Mouse (Mus musculus) right cerebral cortex, postnatal 4 days (tissue): ENCODE data around the gene Slc22a1.

ENCODE experiments used
- DNase-seq: peaks from one replicate; pipeline ENCODE4 v3.0.0-alpha.2; 2022

The Slc22a1 gene

DNA sequence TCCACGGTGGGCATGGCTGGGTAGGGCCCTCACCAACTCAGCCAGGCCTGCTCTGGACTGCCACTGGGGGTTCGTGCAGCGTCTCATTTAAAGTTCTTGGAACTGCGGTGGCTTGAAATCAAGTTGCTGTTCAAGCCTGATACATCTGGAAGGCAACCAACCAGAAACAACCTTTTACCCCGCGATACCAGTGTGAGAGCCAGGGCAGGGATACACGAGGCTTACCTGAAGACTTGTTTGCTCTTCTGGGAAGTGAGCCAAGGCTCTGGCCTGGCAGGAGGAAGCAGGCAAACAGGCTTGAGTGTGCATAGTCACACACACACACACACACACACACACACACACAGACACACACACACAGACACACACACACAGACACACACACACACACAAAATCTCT, at the start of gene Slc22a1:
TSS of gene Slc22a1 (minus strand) at position 184 of the 400 bp plus-strand sequence.
- DNase-seq, result no peak

DNA sequence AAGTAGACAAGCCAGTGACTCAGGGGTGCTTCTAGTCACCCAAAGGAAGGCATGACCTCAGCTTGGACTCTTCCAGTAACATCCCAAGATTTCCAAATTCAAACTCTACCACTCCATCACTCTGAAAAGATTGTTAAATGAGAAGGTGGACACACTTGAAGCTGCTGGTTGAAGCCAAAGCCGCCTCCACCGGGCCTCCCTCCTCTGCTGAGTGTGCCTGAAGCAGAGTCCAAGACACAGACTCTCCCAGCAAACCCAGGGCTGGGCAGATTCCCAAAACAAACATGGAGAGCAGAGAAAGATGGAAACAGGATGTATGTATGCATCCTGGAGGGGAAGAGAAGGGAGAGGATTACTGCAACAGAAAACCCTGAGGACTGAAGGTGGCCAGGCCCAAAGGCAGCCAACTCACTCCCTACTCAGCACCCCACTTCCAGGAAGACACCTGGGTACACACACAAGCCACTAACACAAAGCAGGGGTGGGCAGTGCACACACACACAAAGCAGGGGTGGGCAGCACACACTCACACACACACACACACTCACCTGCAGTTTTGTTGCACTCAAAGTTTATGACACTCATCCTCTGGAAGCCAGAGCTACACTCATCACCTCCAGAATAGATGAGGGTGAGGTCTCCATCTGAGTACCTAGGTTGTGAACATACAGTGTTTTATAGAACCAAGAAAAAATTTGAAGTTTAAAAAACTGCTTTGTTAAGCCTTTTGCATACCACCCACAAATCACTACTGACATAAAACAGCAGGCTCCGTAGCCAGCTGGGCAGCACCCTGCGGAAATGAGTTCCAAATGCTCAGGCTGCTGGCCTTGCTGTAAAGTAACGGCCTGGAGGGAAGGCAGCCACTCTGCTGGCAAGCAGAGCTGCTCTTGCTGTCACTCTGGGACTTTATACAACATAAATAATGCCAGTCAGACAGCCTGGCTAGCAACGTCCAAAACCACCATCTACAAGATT, 49.4 kb upstream of the Slc22a1 start:
- DNase-seq, result peak; percentile 19

DNA sequence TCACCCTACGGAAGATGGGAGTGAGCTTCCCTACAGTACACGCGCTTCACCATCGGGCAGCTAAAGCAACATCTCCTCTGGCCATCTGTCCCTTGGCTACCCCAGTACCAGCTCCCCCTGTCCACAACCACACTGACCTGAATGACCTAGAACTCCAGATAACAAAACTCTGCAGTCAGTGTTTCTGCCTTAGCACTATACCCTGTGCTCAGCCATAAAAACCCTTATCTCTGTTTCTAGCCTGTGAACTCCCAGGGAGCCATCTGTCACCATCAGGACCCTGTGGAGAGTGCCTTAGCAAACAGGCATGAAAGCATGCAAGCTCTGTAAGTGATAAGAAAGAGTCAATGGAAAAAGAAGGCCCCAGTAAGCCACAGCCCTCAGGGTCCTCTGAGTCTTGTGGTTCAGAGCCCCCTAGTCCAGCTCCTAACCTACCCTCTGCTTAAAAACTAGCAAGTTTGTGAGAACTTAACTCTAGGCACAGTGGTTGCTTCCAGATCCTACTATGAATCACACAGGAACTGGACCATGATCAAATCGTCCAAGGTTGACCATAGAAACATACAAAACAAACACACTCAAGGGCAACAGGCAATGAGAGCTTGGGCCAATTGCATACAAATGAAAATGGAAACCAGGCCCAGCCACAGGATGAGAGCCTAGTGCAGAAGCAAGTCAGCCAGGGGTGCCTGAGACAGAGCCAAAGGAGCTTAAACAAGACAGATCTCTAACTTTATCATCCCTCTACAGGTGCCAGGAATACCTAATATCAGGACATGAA, 48.5 kb upstream of the Slc22a1 start:
- DNase-seq, result no peak

DNA sequence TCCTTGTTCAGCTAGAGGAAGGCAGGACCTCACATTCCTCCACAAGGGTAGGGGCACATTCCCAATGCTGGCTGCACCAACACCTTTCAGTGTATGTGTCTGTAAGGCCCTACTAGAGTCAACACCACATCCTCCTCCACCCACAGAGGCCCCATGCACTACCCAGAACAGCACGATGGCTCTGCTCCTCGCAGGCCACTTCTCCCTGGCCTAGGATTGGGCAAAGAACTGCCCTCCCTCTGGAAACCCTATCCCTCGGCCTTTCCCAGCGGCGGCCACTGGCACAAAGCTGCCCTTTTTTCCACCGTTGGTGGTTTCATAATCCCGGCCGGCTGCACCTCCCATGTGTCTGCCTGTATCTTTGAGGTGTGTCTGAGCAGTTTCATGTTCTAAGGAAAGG, 47.0 kb upstream of the Slc22a1 start:
- DNase-seq, result no peak

DNA sequence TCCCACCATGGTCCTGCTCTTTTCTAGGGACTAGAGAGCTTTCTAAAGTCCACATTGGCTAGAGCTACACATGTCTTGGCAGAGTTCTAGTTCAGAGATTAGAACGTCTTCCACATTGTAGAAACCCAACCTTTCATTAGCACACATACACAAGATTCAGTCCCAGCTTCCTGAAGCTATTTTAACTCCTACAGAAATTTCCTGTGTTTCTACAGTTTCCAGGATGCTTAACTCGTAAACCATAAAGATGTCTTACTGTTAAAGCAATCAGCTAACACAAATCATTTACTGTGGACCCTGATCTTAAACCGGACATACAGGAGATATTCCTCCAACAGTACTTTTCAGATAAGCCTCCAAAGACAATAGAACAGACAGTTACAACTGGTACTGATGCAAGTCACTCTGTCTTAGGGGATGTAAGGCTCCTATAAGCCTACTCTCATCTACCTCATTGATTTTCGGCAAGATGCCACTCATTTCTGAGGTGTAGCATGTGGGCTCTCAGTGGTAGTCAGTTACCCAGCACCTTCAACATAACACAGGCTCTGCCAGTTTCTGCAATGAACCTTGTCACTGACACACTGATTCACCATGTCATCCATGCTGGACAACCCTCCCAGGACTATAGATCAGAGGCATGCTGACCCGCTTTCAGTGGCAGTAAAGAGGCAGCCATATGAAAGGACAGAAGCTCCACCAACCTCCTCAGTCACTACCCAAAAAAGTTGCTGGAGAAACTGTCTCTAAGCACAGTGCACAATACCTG, 45.7 kb upstream of the Slc22a1 start:
- DNase-seq, result no peak

DNA sequence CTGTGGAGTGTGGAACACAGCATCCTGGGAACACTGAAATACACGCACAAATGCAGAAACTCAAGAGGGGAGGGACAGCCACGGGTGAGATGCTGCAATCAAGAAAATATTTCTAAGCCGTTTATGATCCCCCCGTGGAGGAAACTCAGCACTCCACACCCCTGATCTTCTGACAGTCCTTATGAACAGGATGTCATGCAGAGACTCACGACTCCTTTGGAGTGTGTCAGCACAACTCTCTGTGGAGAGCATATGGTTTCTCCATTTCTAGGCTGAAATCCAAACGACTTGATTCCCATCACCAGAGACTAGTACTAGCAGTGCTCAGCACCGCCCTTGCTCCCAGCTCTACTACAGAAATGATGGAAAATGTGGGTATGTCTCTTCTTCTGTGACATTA, 42.6 kb upstream of the Slc22a1 start:
- DNase-seq, result no peak

DNA sequence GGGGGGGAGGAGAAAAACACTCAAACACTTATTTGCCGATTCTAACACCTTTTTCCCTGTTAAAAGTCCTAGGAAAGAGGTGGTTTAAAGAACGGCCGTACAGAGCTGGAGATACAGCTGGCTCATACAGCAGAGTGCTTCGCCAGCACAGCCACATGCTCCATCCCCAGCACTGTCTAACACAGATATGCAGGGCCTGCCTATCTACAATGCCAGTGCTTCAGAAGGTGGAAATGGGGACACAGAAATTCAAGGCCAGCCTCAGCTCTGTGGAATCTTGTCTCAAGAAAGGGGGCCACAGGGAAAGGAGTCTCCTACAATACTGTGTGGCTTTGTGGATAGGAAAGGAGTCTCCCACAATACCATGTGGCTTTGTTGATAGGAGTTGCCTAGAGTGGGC, 41.8 kb upstream of the Slc22a1 start:
- DNase-seq, result no peak

DNA sequence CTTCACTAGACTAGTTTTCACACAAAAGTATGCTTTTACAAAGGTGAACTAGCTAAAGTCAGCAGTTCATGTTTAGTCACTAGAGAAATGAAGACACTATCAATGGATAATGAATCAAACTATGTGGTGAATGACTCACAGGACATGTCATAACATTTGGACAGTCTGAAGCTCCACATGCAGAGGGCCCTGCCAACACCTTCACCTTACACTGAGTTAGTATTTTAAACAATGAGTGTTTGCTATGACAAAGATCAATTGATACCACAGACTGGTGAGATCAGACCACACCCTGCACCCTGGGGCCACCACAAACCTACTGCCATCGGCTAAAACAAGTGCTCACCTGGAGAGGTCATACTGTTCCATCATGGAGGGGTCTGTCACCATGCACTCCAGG, 39.4 kb upstream of the Slc22a1 start:
- no peak for DNase-seq

DNA sequence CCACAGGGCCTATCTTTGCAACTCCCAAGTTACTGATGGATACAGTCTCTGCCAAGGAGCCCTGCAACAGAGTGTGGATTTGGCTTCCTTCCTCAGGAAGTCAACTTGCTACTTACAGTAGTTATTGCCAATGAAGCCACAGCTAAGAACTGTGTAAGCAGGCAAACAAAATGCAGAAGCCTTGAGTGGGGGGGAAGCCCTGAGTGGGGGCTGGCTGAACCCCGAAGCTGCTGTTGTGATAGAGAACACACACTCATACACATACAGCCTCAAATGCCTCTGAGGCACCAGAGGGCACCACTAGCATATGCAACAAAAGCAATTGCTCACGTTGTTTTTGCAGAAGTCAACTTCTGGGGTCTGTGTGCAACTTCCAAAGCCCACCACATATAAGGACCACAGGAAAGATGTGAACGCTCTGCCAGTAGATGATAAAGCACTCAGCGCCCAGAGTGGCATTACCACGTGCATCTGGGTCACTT, 38.5 kb upstream of the Slc22a1 start:
- DNase-seq, result no peak

DNA sequence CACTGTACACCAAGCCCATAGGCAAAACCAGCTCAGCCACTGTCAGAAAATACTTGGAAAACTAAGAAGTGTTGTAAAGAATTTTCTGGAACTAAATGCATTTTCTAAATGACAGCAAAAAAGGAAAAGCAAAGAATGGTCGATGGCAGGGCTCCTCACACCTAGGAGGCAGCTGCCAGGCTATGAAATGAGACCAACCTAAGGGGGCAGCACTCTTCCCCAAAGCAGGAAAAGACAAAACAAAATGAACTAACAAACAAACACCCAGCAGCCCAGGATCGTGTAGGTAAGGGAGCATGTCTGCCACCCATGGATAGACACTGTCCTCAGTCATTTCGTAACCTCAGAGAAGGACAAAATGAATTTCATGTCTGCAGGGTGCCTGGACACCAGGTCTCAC, 37.4 kb upstream of the Slc22a1 start:
- DNase-seq, result no peak

DNA sequence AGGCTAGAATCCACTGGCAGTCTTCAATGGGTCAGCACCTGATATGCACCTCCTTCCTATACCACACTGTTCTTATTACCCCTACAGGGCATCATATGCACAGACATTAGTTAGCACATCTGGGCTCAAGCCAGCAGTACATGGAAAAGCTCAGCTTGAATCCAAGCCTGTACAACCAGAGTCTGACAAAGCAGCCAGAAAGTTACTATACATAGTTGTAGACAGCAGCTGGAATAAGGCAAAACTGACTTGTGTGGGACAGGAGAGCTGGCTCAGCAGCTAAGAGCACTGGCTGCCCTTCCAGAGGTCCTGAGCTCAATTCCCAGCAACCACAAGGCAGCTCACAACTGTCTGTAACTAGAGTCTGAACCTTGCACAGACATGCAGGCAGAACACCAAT, 36.6 kb upstream of the Slc22a1 start:
- no peak for DNase-seq

DNA sequence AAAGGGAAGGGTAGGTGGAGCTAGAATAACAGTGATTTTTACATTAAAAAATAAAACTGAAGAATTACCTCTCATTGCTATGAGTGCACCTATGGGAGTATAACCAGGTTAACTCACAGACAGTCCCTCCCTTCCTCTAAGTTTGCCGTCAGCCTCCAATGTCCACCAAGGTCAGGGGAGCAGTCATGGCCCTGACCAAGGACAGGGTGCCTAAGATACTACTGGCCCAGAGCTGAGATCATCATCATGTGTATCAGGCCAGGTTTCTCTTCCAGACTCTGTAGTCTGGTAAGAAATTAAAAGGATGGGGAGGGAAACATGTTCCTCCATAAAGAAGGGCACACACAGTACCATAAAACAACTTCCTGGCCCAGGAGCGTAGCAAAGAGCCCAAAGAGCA, 35.3 kb upstream of the Slc22a1 start:
- DNase-seq, result no peak

DNA sequence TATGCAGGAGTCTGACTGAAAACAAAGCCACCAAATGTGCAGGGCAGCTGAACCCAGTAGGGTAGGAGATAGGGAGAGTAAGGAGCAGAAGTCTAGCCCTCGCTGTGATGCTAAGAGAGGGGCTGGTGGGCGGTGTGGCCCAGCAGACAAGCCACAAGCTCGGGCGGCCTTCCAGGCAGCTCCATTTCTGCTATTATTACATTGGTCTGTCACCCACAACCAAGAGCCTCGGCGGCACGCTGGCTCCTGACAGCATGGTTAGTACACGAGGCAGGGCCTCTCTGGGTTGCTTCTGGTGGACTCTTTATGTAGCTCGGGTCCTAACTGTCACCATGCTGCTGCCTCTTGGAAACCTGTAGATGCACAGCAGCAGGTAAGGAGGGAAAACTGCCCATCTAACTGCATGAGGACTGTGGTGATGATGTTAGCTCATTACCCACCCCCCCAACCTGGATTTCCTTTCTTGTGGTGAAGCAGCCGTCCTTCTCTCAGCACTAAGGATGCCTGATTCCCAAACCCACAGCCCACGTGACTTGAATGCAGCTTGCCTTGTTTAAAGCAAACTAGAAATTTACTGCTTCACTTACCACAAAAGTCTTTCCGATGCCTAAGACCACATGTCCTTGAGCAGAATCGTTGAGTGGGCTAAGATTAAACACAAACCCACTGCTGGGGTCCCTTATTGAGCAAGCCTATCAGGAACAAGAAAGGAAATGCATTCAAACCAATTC, 34.6 kb upstream of the Slc22a1 start:
- DNase-seq, result no peak

DNA sequence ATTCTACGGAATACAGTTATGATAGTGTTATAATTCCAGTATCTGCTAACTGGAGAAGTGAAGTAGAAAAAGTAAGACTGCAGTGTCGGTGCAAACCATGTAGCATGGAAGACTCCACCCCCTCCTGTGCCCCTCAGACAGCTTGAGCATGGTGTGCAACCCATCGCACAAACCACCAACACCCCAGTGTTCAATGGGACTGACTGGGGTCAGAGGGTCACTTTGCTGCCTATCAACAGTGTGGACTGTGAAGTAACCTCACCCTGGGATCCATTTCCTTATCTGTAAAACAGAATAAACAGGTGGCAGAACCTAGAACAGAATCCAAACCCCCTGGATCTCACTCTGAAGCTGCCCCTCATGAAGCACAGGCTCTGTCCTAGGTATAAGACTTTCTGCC, 32.8 kb upstream of the Slc22a1 start:
- no peak for DNase-seq

DNA sequence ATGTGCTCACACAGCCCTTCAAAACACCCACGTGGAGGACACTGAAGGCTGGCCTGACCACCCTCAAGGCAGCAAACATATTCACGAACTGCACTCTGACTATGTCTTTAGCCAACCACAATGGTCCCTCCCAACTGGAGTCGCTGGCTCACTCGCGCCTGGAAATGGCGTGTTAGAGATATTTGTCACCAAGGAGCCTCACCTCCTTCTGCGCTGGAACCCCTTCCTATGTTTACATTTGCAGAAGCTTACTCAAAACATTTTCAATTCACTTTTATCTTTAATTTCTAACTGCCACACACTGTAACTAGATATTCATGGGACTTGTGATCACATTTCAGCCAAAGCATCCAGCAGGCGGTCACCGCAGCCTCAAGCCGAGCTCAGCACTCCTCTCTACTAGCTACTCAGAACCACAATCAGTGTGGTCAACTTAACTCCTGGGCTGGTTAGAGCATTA, 31.0 kb upstream of the Slc22a1 start:
- DNase-seq, result no peak

DNA sequence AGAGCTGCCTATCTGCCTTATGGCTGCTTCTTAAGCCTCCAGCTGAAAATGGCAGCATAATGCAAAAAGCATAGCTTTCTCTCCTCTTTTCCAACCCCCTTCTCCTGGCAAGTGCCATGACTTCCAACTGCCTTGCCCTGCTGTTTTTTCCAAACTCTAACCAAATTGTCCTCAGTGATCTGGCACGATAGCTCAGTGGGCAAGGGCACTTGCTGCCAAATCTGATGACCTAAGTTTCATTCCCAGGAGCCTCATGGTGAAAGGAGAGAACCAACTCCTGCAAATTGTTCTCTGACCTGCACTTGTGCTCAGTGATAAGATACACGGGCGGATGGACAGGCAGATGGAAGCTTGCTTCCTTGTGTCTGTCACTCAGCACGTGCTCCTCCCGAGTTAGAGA, 27.3 kb upstream of the Slc22a1 start:
- no peak for DNase-seq

DNA sequence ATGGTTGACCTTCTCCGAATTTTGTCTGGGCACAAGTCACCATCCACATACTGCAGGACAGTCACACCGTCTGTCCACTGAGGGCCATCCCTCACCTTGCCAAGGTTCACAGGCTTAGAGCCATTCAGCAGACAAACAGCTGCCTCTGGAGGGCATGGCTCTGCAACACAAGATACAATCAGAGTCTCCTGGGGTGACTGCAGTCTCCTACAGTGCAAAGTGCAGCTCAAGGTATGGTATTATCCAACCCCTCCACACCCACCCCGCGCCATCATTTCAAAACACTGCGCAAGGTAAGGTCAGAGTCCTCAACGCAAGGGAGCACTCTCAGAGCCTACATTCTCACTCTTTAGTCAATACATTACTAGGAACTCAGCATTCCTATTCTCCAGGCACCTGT, 24.7 kb upstream of the Slc22a1 start:
- DNase-seq, result no peak

DNA sequence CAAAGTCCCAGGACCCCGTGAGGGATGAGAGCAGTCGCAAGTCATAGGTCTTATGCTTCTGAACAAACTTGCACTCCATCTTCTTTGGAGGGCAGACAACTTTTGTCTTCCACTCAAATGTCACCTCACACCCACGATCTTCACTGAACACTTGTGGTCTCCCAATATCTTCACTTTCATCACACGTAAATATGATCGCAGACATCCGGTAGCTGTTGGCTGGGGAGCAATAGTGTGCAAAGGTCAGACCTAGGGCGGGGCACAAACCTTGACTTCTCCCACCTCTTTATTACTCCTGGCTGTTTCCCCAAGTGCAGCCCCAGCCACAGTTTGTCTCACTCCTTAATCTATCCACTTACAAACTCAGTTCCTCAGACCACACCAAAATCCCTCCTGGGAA, 16.3 kb upstream of the Slc22a1 start:
- no peak for DNase-seq

DNA sequence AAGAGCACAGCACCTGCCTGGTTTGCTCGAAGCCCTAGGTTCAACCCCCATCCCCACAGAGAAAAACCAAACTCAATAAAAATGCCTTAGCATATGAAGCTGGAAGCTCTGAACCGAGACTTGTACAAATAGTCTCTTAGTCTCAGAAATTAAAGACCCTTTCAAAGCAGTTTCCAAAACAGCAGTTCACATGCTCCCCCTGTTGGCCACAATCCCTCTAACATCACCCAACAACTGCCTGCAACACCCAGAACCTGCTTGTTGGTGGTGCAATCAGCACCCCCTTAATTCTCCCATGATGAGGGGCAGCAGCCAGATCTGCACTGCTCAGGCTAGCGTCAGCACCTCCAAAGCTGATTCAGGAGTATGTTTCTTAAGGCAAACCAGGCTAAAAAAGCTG, 13.9 kb upstream of the Slc22a1 start:
- DNase-seq, result peak; percentile 68

DNA sequence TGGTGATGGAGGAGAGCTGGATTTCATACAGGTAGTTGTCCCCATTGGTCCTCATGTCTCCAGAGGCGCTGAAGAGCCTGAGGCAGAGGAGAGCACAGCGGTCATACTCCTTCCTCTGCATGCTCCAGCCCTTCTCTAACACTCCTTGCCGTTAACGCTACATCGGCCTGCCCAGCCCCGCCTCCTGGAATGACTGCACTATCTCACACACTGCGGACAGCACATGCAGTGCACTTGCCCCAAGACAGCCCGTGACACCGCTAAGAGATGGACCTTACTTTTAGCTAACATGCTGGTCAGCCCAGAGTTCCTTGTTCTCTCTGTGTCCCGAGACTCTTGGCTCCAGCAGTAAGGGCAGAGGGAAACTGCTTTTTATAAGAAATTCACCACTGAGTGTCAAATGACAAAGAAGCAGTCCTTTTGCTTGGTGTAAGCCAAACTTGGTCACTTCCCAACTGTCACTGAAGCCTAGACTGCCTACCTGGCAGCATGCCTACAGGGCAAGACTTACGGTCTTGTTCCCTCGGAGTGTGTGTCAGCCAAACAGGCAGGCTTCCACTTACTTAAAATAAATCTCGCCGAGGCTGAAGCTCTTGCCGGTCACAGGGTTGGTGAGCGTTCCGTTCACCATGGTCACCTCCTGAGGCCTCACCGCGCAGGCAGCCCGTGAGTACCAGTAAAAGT, 12.9 kb upstream of the Slc22a1 start:
- peak; percentile 42 for DNase-seq

DNA sequence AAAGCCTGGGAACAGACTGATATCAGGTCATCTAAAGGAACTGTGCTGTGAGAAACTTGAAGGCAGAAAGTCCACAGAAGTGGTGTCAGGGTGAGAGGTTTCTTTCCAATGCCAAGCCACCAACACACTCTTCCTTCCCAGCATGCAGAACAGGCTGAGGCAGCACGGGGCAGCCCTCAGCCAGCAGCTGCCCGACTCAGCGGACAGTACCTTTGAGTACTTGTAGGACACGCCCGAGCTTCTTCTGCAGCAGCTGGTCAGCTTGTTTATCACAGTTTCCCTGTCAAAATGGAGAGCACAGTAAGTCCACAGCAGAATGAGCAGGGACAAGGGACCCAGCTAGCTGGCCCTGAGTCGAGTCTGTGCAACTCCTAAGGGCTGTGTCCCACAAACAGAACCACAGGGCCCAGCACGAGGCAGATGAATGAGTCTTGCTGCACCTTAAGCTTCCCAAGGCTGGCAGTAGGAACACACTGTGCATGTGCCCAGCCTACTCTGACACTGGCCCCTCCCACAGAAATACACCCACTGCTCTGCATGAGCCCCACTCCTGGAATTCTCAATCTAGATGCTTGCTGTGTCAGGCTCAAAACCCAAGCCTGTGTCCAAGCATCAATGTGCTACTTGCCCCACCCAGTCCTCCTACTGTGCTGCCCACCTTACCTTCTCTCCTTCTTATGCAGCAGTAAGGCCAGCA, 9.4 kb upstream of the Slc22a1 start:
- DNase-seq, result no peak
